Mouse (Mus musculus) right cerebral cortex, adult 2 months (tissue): ENCODE results near the gene Gm20388.

ENCODE experiments used
- DNase-seq, 2 experiments: peaks; one replicate each; pipeline ENCODE4 v3.0.0; 2021 to 2022; ENCODE audit warnings: low spot score in 2 of 2

The Gm20388 gene

DNA sequence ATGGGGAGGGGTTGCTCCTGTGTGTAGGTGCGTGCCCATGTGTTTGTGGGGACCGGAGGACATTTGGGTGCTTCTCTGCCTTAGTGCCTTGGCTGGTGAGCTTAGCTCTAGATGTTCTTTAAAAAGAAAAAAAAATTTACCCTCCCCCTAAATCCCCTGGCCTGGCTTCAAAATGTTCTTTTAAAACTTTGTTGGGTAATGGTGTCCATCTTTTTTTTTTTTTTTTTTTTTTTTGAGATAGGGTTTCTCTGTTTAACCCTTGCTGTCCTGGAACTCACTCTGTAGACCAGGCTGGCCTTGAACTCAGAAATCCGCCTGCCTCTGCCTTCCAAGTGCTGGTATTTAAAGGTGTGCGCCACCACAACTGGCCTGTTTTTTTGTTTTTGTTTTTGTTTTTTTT, 4.7 kb downstream of the Gm20388 start:
- no peak for DNase-seq

DNA sequence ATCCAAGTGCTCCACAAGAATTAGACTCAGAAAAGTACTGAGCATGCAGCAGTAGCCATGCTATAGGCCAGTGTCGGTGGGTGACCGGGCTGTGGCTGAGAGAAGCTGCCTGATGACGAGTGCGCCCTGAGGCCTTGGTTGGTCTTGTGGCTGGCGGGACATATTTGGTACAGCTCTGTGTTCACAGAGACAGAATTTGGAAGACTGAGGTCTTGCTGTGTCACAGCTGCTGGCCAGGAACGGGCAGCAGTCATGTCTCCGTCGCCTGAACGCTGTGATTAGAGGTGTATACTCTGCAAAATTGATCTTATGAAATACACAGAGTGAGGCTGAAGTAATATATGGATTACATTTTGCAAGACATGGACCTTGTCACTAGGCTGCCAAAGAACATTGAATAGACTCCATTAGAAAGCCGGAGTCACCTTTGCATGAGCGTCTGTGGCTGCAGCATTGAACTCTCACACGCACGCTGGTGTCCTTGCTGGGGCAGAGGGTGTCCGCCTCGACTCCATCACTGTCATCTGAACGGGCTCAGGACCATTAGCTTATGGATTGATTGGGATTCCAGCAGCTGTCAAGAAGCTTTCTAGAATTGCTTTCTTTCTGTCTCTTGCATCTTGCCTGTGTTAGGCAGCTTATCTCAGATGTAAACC, 5.7 kb downstream of the Gm20388 start:
- DNase-seq: no peak

DNA sequence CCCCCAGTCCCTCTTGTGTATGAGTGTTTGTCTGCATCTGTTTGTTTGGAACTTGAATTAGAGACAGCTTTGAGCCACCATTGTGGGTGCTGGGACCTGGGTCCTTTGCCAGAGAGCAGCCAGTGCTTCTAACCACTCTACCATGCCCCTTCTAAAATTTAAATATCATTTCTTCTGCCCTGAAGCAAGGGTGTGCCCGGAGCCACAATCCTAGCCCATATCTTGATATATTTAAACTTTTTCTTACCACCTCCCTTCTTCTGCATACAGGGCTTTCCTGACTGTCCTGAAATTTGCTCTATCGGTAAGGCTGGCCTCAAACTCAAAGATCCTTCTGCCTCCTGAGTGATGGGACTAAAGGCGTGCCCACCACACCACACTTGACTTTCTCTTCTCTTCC, 6.8 kb downstream of the Gm20388 start:
- DNase-seq: no peak

DNA sequence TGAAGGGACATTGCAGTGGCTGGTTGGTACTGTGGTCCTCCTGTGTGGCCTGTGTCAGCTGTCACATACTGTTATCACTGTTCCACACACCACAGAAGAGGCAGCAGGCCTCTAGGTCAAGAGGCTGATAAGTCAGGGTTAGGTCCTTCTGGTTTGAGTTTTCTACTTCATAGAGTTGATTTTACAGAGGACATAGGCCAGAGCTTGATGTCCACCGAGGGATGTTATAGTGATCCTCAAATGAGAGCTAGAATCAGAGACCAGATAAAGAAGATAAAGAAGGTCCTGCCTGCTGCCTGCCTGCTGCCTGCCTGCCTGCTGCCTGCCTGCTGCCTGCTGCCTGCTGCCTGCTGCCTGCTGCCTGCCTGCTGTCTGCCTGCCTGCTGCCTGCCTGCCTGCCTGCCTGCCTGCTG, 7.5 kb downstream of the Gm20388 start:
- no peak for DNase-seq

DNA sequence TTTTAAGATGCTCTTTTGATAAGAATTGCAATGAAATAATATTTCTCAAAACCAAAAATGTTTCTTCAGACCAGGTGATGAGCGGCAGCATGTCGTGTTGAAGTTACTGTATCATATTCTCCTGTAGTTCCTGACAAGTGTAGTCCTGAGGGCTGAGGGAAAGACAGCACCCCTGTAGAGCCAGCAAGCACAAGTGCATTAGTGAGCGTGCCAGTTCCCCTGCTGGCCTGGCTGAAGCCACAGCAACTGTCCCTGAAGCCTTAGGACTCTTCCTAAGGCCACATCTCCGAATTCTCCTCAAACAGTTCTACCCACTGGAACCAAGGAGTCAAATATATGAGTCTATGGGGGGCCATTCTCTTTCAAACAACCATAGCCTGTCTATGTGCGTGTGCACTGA, 12.6 kb downstream of the Gm20388 start:
- DNase-seq: no peak

DNA sequence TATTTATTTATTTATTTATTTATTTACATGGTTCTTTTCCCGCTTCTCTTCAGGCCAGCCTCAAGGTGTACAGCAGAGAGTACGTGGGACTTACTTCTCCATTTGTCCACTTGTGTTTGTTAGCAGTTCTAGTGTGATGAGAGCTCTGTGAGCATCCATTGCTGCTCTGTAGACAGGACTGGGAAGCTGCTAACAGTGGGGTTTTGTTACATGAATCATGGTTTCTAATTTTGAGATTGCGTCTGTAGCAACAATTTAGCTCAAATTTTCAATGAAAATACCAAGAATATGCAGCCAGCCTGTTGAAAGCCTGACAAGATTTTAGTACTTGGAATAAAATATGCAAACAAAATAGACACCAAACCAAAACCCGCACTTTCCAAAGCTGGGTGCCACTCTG, 14.8 kb downstream of the Gm20388 start:
- DNase-seq: no peak

DNA sequence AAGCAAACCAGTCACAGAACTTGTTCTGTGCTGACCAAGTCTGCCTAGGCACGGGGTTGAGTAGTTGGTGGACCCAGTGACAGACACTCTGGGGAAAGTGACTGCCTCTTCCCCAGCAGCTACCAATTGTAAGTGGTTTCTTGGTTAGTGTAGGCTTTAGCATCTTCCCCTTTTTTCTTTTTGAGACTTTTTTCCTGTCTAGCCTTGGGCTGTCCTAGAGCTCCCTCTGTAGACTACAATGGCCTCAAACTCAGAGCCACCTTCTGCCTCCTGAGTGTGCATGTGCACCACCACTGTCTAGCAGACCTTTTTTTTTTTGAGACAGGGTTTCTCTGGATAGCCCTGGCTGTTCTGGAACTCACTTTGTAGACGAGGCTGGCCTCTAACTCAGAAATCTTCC, 15.8 kb downstream of the Gm20388 start:
- no peak for DNase-seq

DNA sequence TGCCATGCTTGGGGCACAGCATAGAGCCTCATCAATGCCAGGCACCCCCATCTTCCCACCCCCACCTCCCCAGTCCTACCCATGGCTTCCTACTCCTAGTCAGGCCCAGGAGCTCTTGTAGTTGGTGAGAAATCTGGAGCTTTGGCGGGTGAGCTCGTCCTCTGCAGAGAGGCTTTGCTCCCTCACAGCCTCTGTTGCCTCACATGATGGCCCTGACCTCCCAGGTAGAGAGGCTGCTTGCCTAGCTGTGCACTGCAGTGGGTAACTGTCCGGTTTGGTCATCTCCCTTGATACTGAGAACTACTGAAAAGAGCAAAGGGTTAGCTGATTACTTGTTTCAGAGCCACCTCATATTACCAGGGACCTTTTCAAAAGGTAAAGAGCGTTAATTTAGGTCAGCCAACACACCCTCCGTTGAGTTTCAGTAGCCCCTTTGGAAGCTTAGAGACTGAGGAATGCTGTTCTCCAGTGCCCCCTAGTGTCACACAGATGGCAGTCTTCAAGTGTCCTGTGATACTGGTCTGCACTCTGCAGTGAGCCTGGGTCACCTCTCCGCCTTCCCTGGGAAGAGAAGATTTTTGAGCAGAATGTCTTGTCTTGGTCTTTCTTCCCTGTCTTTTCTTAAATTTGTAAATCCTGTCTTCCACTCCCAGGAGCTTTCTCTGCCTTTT, 16.9 kb downstream of the Gm20388 start:
- DNase-seq: peak in 1 of 2 experiments; percentile 34

DNA sequence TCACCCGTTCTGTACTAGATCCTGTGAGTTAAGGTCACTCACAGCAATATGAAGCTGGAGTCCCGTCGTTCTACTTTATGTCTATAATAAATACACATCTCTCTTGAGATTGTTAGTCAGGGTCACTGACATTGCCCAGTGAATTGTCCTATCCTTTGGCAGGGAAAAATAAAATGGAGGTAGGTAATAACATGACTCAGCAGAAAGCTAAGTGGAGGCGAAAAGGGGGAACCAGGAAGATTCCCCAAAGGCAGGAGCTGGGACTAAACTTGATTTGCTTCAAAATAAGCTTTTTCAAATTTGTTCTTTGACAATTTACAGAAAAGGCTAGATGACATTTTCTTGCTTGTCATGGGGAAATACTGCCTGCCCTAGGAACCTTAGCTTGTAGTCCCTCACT, 20.7 kb downstream of the Gm20388 start:
- DNase-seq: no peak

DNA sequence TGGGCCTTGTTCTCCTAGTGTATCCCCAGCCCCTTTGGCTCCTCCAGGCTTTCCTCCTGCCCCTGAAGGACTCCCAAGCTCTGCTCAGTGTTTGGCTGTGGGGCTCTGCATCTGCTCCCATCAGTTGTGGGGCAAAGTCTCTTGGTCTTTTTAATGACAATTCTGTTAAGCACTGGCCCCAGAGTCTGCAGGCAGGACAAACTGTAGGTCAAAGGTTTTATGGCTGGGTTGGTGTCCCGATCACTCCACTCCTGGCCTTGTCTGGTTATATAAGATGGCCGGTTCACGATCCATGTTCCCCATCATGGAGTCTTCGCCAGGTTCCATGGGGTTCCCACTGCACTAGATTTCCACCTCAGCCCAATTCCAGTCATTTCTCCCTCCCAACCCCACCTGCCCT, 23.0 kb downstream of the Gm20388 start:
- DNase-seq: no peak

DNA sequence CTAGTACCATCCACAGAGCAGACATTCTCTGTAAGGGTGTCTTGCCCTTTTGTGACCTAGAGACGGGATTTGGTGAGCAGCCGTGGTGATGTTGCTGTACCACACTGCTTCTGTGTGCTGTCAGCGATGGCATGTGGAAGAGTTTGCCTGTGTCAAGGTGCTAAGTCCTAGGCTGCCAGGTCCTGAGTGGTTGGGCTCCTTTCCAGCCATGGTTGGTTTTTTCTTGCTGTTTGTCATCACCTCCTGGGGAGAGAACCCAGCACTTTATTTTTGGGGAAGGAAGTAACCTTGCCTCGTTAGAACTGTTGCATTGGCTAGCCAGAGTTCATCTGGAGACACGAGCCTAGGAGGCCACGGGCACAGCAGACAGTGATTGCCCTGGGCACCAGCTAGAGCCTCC, 24.9 kb downstream of the Gm20388 start:
- no peak for DNase-seq

DNA sequence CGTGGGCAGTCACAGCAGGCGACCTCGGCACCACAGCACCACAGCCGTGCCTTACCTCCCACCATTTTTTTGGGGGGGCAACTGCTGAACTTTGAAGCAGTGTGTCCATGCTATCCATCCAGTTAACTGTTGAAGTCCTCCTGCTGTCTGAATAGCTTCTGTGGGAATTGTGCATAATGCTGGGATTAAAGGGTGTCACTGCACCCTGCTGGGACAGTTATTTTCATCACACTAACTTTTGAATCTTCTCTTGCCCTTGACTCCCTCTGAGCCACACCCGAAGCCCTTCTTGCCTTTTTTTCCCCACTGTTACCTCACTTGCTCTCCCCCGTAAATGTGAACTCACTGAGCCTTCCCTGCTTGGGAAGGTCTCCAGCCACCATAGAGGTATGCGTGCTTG, 27.8 kb downstream of the Gm20388 start:
- DNase-seq: no peak

DNA sequence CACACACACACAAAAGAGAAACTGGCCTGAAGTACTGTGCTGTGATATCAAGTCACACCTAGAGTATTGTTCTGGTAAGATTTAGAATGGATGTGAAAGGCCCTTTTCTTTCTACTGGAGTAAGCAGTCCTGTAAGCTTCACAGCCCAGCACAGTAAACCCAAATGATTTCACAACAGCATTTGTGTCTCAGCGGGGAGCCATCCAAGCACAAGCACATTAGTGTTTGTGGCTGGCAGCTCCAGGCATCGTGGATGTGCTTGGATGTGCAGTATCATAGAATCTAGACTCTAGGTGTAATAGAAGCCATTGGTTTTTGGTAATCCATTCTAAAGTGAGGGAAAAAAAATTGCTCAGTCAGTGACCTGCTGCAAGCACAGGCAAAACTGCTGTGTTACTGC, 28.7 kb downstream of the Gm20388 start:
- DNase-seq: no peak

DNA sequence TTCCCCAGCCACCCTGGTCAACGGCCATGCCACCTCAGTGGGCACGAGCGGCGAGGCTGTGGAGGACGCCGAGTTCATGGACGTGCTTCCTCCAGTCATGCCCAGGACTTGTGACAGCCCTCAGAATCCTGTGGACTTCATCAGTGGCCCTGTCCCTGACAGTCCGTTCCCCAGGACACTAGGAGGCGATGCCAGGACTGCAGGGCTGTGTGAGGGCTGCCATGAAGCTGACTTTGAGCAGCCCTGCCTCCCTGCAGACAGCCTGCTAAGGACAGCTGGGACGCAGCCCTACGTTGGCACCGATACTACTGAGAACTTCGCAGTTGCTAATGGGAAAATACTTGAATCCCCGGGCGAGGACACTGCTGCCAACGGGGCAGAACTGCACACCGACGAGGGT, 30.8 kb downstream of the Gm20388 start:
- DNase-seq: no peak

DNA sequence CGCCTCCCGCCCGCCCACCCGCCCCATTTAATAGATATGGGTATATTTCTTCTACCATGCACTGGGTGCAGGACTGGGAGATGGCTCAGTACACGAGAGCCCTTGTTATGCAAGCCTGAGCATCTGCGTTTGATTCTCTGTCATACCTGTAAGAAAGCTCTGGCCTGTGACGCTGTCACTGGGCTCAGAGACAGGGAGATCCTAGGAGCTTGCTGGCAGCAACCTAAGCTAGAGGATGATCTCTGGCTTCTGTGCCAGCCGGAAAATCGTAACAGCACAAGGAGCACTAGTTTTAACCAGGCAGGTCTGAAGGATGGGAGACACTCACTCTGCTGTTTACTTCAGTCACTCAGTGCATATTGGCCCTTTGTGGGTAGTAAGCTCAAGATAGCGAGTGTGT, 33.0 kb downstream of the Gm20388 start:
- DNase-seq: no peak

DNA sequence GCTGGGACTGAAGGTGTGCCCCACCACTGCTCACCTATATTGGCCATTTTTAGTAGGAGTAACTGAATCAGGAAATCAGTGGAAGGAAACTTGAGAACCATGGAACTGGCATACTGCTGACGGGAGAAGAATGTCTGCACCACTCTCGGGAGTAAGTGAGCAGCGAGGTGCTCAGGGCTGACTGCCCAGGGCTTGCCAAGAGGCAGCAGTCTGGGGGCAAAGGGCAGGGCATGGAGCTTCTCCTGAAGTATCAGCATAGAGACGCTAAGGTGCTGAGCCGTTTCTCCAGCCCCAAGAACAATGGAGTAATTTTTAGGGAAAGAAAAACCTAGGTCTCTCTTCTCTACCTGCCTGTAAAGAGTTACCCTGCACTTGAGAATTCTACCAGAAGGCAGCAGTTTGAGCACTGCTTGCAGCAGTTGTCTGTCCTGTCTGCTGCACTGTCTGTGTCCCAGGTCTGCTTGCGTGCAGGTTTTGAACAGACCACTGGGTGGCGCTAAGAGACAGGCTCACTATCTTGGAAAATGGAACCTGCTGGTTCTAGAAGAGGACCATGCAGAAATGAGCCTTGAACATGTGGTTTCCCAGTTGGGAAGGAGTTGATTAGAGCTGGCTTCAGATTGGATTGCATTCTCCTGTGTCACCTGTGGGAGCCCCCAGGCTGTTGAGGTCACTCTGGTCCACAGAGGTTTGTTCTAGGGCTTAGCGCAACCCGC, 33.6 kb downstream of the Gm20388 start:
- peak; percentile 80 to 87 for DNase-seq

DNA sequence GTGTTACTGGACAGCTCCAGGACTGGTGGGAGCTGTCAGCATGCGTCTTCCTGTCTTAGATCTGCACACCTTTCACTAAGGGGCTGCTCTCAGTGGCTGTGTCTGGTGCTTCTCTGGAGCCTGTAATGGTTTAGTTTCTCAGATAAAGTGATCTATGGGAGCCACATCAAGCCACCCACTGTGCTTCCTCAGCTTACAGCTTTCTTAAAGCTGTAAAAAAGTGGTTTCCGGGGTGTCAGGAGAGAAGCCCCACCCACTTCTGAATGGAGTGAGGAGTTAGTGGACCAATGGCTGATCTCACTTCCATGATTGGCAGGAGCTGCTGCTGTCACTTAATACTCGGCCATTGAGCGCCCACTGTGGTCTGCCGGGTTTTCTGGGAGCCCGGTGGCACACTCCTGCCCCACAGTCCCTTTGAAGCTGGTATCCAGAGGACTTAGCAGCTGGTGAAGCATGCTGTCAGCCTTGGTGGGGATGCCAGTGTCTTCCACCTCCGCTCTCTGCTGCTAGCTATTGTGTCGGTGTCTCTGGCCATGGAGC, 35.8 kb downstream of the Gm20388 start:
- peak; percentile 19 to 42 for DNase-seq

DNA sequence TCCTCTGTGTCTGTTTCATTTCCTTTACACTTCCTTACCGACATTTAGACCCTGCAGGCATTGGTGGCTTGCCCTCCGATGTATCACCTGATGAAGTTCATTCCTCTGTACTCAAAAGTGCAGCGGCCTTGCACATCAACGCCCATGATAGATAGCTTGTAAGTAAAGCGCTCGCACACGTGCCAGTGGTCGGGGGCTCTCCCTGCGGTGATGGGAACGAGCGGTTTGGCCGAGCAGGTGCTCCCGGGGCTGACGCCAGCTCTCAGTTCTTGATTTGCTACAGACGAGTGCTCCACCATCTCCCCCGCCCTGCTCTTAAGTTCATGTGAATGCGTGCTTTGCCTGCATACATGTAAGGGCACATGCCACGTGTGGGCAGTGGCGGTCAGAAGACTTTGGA, 37.0 kb downstream of the Gm20388 start:
- DNase-seq: no peak

DNA sequence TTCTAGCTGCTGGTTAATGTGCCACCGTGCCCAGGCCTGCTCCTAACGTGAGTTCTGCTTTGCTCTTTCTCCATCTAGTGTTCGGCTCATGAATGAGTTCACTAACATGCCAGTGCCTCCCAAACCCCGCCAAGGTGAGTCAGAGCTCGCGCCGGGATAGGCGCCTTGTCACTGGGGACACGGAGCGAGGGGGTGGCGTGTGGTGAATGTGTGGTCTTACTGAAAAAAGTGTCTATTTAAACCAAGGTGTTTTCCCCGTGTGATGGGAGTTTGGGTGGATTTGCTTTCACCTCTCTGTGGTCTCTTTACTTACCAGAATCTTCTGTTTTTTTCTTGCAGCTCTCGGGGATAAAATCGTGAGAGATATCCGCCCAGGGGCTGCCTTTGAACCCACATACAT, 37.7 kb downstream of the Gm20388 start:
- DNase-seq: peak; percentile 55 to 64

DNA sequence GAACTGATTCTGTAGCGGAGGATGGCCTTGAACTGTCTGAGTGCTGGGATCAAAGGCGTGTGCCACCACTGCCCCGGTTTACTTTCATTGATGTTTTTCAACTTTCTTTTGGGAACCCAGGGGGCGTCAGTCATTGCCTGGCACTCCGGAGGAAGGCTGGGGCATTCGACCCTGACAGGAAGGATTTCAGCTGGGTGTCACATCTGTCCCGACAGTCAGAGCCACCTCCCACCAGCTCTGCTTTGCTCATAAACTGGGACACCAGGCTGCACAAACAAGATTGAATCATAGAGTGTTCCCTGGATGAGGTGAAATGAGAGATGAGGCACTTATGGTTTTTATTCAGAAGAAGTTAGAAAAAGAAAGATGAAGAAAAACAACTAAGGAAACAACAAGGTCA, 41.6 kb downstream of the Gm20388 start:
- no peak for DNase-seq

DNA sequence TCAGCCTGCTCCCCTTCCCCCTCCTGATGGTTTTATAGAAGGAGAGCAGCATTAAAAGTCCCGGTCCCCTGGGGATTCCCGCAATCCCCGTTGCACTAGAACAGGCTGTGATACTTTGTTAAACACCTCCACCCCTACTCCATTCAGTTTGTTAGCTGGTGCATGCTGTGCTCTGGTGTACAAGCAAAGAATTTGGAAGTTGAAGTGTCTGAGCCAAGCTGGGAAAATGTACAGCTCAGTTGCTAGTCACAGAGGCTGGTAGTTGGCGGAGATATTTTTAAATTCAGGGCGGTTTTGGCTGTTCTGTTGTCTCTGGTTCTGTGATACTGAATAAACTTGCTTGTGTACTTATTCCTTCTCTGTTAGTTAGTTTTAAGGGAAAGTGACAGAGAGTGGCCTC, 42.1 kb downstream of the Gm20388 start:
- peak; percentile 64 to 66 for DNase-seq

DNA sequence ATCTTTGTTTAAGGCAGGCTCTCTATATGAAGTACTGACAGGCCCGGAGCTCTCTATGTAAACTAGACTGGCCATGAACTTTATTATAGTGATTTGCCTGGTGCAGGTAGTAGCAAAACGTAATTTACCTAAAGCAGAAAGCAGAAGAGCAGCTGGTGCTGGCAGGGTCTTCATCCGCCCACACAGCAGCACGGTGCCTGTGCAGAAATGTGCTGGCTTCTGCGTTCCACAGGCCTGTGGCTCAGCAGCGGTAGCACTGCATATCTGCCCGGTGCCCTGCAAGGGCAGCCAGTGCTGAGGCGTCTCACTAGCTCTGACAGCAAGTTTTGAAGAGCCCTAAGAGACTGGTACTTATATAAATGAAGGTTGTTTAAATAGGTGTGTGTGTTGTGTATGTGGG, 44.7 kb downstream of the Gm20388 start:
- DNase-seq: peak; percentile 22 to 34

DNA sequence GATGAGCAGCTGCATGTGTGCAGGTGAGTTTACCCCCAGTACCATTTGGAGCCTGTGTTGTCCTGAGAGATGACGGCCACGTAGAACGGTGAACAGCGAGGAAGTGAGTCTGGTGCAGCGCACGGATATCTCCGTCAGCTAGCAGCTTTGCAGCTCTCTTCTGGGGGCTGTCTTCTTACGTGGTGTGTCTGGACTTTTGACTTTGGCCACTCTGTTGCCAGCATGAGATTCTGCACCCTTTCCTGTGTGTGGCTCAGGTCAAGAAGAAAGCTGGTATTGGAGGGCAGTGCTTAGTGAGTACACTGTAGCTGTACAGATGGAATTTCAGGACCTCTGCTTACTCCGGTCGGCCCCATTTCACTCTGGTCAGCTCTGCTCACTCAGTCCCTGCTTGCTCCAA, 47.4 kb downstream of the Gm20388 start:
- DNase-seq: no peak
